Mouse (Mus musculus): Measurements from ENCODE around the gene Arhgef12. TPM values are rescaled to one million over a fixed set of nuclear protein-coding genes. Genes with fewer than 3 reads are reported as not detected.
"Not testable (repeated sequence)": the region's sequence is repeated elsewhere in the genome, so short reads cannot be mapped to it uniquely, and the experiment has no call there.

Gene Arhgef12
- 3.0 to 8.3 TPM (median 3.7 TPM) in 3 replicates for total RNA-seq (2017)

DNA sequence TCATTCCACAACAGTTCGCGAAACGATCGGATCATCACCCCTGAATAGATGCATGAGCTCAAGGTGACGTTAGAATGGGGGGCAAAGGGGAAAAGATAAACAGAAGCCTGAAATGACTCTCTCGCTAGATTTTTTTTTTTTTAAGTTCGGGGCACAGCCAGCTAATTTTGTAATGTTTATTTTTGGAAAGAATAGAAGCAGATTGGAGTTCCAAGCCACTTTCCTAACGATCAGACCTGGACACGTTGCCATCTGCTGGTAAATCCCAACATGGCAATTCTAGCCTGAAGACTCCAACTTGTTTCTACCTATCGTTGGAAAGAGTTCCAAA is at the start of gene Arhgef12:
Gene Arhgef12, minus strand, starts transcription at position 53 of the 331 bp plus-strand sequence.
- no peak for ATAC-seq (replicated peaks; ENCODE audit: insufficient number of reproducible peaks, low FRiP score, low TSS enrichment, poor library complexity, severe bottlenecking)

DNA sequence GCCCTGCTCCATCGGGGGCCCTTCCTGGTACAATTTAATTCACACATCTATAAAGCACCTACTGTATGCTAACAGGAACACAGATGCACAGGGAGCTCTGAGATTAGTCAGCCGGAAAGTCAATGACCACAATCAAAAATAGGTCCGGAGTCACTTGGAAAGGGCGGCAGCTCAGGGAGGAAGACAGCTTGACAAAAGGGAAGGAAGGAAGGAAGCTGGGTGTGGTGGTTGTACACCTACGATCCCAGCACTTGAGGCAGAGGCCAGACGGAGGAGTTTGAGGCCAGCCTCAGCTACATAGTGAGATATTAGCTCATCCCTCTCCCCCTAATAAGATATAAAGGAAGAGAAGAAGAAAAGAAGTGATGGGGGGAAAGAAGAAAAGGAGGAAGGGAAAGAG is 48.9 kb upstream of the Arhgef12 start:
- ATAC-seq (replicated peaks; ENCODE audit: insufficient number of reproducible peaks, low FRiP score, low TSS enrichment, poor library complexity, severe bottlenecking), result no peak

DNA sequence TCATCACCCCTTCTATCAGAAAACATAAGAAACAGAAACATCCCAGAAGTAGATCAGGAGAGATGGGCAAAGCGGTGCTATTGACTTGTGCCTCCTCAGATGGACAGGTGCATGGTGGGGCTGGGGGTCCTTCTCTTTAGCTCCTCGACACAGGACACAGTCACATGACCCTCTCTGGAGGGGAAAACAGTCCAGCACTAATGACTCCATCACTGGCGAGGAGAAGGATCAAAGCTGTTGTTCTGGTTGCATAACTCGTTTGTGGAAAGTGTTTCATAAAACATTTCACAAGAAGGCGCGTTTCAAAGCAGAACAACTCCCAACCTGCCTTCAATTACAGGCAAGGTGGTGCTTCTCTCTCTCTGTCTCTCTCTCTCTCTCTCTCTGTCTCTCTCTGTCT is 44.7 kb upstream of the Arhgef12 start:
- ATAC-seq (replicated peaks; ENCODE audit: insufficient number of reproducible peaks, low FRiP score, low TSS enrichment, poor library complexity, severe bottlenecking), result no peak

DNA sequence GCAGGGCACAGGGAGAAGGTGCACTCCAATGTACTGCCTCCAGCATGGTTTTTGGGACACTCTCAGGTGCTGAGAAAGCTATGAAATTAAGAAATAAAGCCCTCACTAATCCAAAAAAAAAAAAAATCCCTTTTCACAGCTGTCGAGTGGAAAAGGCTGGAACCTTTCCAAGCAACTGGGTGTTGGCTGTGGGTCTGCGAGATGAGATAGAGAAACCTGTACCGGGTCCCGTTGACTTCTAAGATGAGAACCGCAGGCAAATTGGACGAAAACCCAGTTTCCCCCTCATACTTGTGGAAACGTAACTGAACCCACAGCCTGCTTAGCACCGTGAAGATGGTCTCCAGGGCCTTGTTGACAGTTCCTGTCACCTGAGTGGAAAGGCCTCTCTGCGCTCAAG is 43.9 kb upstream of the Arhgef12 start:
- no peak for ATAC-seq (replicated peaks; ENCODE audit: insufficient number of reproducible peaks, low FRiP score, low TSS enrichment, poor library complexity, severe bottlenecking)

DNA sequence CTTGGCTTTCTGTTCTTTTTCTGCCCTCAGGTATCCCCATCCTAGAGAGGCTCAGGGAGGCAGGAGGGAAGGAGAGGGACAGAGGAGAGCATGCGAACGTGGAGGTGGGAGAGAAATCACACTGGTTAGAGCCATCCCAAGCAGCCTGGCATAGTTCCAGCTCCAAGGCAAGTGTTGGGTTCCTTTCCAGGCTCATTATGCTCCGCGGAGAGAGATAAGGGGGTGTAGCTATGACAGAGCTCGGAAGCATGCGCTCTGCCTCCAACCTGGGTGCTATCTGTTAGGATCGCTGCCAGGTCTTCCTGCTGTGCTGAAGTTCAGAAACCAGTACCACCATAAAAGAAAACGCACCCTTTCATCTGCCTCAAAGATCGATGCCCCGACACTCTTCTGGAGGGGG is 43.0 kb upstream of the Arhgef12 start:
- no peak for ATAC-seq (replicated peaks; ENCODE audit: insufficient number of reproducible peaks, low FRiP score, low TSS enrichment, poor library complexity, severe bottlenecking)

DNA sequence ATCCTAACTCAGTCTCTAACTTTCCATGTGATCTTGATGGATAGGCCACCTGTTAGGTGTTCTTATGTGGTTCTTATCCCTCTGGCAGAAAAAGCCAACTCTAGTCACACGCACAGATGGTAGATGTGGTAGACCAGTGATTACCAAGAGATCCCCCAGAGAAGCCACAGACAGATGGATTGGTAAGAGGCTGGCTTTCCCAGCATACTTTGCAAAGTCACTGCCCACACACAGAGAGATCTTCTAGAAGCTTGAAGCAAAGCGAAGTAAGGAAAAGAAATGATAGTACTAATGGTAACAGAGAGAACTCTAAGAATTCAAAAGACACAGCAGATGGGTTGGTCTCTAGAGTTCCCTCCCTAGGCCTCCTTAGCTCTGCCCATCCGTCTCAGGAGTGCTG is 42.5 kb upstream of the Arhgef12 start:
- ATAC-seq (replicated peaks; ENCODE audit: insufficient number of reproducible peaks, low FRiP score, low TSS enrichment, poor library complexity, severe bottlenecking), result no peak

DNA sequence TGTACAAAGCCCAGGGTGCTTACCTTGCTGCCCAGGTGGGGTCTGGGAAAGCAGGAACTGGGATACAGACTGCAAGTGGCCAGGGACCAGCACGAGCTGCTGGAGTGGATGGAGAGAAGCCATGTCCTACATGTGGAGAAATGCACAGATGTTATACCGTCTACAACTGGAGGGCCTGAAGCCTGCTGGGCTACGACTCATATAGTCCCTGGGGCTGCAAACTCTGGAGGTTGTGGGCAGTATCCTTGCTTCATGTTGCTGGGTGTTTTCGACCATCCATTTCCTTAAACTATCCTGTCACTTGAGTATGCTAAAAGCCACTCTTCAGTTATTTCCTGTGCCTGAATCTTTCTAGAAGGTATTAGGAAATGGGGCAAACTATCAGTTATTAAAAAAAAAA is 38.2 kb upstream of the Arhgef12 start:
- ATAC-seq (replicated peaks; ENCODE audit: insufficient number of reproducible peaks, low FRiP score, low TSS enrichment, poor library complexity, severe bottlenecking), result no peak

DNA sequence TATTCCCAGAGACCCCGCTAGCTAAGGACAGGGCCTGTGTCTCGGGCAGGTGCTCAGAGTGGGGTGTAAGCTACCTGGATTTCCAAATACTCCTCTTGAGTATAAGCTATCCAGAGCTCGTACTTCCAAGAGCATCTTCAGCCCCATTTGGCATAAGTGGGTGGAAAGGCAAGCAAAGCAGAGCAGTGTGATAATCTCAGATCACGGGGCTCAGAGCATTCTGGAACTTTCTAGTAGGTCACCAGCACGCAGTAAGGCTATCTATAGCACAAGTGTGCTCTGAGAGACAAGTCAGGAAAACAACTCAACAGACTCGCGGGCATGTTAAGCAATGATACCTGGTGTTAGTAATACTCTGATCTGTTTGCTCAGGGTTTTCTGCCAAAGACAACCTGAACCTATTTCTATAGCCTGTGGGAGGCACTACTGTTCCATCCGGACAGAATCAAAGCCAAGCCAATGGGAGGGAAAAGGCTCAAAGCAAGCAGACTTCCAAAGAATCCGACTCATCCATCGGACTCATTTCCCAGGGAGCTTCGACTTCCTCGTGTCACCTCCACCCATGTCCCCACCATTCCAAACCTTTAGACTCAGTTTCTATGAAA is 37.3 kb upstream of the Arhgef12 start:
- no peak for ATAC-seq (replicated peaks; ENCODE audit: insufficient number of reproducible peaks, low FRiP score, low TSS enrichment, poor library complexity, severe bottlenecking)

DNA sequence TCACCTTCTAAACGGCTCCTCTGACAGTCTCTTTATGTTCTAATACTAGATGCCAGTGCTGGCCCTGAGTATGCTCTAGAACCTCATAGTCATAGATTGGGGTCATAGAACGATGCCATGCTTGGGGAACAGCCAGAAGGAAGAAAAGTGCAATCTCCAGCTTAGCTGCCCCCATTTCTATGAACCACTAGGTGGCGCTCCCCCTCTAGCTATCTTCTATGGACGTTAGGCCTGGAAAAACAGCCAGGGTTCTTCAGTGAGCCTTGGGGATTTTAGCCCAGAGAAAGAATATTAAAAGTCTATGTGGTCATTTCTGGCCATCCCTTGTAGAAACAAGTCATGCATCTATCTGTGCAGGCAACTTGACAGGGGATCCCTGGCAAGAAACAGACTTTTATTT is 34.8 kb upstream of the Arhgef12 start:
- no peak for ATAC-seq (replicated peaks; ENCODE audit: insufficient number of reproducible peaks, low FRiP score, low TSS enrichment, poor library complexity, severe bottlenecking)

DNA sequence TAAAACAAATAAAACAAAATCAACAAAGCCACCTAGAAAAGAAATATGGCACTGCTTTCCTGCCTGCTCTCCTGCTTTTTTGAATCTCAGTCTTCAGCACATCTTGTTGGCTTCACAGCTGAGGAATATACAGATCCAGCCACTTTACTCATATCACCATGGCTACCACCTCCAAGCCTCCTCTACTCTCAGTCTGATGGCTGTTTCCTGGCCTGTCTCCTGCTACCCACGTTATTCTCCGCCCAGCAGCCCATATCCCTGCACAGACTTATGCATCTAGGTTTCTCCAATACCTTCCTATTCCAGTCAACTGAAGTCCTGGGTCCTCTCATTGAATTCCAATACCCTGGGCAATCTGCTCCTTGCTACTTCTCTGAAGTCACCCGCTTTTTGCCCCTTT is 26.5 kb upstream of the Arhgef12 start:
- no peak for ATAC-seq (replicated peaks; ENCODE audit: insufficient number of reproducible peaks, low FRiP score, low TSS enrichment, poor library complexity, severe bottlenecking)

DNA sequence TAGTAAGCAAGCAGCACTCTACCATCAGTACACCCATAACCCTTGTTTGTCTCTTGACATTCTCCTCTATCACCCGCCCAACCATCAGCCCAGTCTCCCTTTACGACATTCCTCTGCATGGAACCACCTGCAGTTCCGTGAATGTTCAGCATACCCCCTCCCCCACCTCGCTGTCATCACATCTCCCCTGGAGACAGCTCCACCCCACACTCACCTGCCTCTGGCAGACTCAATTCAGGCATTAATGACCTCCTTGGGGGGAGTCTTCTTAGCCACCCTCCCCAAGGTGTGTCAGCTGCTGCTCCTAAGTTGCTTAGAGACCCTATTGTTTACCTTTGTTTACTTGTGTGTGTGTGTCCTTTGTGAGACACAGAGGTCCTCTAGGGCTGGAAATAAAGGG is 25.3 kb upstream of the Arhgef12 start:
- ATAC-seq (replicated peaks; ENCODE audit: insufficient number of reproducible peaks, low FRiP score, low TSS enrichment, poor library complexity, severe bottlenecking), result no peak

DNA sequence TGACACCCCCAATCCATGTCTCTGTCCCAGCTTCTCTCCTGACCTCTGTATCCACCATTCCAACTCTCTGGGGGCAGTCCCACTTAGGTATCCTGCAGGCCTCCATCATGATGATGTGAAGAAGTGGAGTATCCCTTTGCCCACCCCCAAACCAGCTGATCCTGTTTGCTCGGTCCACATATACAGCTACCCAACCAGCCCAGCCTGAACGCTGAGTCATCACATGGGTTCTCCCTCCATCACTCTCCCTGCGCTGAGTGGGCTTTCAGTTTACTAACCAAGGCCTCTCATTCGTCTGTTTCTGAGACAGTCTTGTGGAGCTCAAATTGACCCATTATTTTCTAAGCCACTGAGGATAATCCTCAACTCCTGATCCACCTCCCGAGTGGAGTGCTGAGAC is 24.9 kb upstream of the Arhgef12 start:
- ATAC-seq (replicated peaks; ENCODE audit: insufficient number of reproducible peaks, low FRiP score, low TSS enrichment, poor library complexity, severe bottlenecking), result no peak

DNA sequence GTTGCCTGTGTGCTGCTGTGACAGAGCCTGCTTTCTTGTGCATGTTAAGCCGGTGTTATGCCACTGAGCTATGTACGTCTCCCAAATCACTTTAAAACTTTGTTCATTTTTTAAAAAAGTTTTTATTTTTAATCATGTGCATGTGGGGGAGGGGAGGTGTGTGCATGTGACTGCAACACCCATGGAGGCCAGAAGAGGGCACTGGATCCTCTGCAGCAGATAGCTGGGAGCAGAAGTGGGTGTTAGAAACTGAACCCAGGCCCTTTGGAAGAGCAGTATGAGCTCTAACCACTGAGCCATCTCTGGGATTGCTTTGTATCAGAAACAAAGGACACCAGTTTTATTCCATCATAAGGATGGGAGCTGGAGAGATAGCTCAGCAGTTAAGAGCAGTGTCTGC is 23.6 kb upstream of the Arhgef12 start:
- ATAC-seq (replicated peaks; ENCODE audit: insufficient number of reproducible peaks, low FRiP score, low TSS enrichment, poor library complexity, severe bottlenecking), result no peak

DNA sequence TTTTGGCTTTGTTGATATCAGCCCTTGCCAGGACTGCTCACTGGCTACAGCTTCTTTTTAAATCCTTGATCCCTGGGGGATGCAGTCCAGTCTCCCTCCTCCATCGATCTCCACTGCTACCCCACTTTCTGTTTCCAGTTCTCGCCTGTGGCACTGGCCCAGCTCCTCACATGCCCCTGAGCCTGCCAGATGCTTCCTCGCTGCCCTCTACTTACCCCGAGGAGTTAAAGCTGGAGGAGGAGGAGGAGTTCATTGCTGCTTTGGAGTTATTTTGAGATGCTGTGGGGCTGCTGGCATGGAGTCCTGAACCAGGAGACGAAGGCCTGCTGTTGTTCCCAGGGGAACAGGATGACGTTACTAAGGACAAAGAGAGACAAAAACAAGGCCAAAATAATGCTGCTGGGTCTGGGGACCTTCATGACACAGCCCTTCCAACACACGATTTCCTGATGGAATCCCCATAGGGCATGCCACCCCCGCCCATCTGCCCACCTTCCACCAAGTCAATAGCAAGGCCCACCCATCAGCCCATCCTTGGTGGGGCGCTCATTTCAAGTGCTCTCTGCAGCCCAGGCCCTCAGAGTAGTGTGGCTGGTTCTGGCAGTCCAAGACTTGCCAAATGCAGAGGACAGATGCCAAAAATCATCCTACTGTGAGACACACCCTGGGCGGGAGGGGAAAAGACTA is 20.2 kb upstream of the Arhgef12 start:
- no peak for ATAC-seq (replicated peaks; ENCODE audit: insufficient number of reproducible peaks, low FRiP score, low TSS enrichment, poor library complexity, severe bottlenecking)

DNA sequence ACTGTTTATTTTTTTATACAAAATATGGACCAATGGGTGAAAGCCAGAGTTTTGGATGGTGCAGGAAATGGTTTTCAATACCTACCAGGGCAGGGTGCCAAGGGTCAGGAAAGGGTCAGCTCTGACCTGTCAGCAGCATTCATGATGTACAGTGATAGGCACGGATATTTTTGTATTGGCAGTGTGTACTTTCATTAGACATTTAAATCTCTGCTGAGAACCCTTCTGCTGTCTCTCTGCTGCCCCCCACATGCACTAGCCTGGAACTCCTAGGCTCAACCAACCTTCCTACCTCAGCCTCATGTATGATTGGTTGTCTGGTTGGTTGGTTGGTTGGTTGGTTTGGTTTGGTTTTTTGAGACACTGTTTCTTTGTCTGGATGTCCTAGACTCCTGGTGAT is 15.3 kb upstream of the Arhgef12 start:
- no peak for ATAC-seq (replicated peaks; ENCODE audit: insufficient number of reproducible peaks, low FRiP score, low TSS enrichment, poor library complexity, severe bottlenecking)

DNA sequence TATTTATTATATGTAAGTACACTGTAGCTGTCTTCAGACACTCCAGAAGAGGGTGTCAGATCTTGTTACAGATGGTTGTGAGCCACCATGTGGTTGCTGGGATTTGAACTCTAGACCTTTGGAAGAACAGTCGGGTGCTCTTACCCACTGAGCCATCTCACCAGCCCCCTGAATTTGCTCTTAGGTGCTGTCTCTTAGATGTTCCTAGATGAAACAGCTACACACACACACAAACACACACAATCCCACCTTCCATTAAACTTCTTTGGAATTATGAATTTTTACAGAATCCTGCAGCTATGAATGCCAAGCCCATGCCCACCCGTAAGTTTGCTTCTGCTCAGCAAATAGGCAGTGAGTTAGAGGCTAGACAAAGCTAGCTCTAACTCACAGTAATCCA is 14.9 kb upstream of the Arhgef12 start:
- ATAC-seq (replicated peaks; ENCODE audit: insufficient number of reproducible peaks, low FRiP score, low TSS enrichment, poor library complexity, severe bottlenecking), result not testable (repeated sequence)

DNA sequence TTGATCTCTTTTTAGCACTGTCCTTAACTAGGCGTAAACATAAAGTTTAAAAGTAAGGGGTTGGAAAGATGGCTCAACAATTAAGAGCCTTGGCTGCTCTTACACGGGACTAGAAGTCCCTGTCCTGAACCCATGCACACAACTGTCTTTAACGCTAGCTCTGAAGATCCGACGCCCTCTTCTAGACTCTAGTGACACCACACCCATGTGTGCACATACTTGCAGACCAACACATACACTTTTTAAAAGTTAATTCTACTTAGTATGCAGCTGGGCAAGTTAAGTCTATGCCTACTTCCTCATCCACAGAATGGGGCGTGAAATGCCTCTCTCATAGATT is 9.9 kb upstream of the Arhgef12 start:
- no peak for ATAC-seq (replicated peaks; ENCODE audit: insufficient number of reproducible peaks, low FRiP score, low TSS enrichment, poor library complexity, severe bottlenecking)

DNA sequence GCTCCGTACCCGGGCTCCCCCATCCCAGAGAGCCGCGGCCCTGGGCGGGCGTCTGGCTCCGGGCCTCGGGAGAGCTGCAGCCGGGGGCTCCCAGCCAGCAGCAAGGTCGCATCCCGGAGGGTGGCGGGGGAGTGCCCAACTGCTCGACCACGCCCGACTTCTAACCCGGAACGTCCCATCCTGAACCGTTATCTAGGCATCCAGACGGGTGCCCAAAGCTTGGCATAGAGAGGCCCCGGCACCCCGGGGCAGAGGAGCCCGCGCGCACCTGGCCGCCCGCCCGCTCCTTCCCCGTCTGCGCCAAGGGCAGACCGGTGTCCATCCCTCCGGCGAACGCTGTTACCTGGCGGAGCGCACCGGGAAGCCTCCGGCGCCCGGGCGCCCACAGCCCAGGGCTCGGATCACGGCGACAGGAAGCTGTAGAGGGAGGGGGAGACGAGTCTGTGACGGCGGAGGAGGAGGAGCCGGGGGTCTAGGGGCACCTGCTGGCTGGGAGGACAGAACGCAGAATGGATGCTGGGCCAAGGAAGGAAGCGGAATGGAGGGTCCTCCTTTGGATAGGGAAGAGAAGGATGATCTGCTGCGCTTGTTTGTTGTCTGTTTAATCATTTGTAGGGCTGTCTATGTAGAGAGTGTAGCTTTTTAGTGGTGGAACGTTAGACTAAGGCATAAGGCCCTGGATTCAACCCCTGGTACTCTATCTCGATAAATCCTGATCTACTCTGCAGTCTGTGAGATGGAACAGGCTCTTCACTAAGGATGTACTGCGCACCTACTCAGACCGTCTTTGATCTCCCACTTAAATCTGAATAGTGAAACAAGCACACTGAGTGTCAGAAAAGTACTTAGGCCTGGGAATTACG is 9.3 kb upstream of the Arhgef12 start, which contains the start of gene Tmem136:
Gene Tmem136, minus strand, starts transcription at position 437 of the 863 bp plus-strand sequence.
- no peak for ATAC-seq (replicated peaks; ENCODE audit: insufficient number of reproducible peaks, low FRiP score, low TSS enrichment, poor library complexity, severe bottlenecking)

DNA sequence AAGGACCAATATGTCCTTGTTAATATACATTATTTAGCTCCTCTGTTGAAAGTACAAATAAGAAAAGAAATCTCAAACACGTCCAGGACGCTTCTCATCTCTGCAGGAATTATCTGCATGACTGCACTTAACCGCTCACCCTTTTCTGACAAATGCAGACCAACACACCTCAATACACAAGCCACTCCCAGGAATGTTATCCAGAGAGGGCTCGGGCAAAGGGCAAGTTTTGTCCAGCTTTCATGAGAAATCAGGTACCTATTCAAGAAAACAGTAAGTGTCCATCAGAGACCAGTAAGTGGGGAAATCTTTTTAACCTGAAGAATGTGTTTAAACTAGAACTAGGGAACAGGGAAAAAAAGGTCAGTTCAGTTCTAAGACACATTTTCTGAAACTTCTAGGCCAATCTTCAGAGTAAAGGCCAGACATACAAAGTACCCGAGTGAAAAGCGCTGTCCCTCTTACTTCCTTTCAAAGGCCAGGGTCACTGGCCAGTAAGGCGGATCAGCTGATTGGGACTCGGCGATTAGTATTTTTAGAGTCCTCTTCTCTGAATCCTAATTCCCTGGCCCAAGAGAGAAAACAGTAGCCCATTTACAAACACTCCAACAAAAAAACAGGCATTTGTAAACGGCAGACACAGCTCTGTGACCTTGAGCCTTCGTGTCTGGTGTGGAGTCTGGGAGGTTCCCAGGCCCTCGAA is 8.5 kb upstream of the Arhgef12 start:
- ATAC-seq (replicated peaks; ENCODE audit: insufficient number of reproducible peaks, low FRiP score, low TSS enrichment, poor library complexity, severe bottlenecking), result no peak

Measured in monocyte, adult 5-6 weeks (primary cell).